Mouse (Mus musculus): Measurements from ENCODE around the gene Birc7.
A peak's percentile ranks its signal among the peaks of the same experiment; 100 is the strongest.

Gene Birc7

DNA sequence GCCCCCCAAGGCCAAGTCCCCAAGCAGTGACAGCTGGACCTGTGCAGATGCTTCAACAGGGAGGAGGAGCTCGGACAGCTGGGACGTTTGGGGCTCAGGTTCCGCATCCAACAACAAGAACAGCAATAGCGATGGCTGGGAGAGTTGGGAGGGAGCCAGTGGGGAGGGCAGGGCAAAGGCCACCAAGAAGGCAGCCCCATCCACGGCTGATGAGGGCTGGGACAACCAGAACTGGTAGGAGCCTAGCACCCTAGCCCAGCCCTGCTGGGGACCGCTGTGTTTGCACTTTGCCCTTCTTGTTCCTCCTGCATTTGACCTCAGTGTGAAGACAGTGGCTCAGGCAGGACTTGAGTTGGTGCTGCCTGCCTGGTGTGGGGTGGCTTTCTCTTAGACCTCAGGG lies 52.3 kb downstream of the Birc7 start:
- peak; percentile 71 for DNase-seq
